Mouse (Mus musculus) kidney, embryonic 14.5 days (tissue): ENCODE results near the gene Gm8094. TPM values are rescaled to one million over a fixed set of nuclear protein-coding genes. Genes with fewer than 3 reads are reported as not detected.
"Not testable (repeated sequence)": the region's sequence is repeated elsewhere in the genome, so short reads cannot be mapped to it uniquely, and the experiment has no call there.

ENCODE experiments used
- ATAC-seq: fragments of 200-750 bp; cut with Nextera tagmentation; 2 replicates; pipeline ENCODE4 v1.8.0; 2017; ENCODE audit warnings: moderate number of reproducible peaks, mild to moderate bottlenecking, moderate TSS enrichment, moderate library complexity; ENCODE audit not compliant: low FRiP score, low TSS enrichment
- H3K27ac ChIP-seq: fragments of 300-500 bp; sonication (generic); 2 replicates; pipeline ENCODE4 v1.5.1; 2014; ENCODE audit warnings: low read depth, mild to moderate bottlenecking, low read length, moderate library complexity, mixed read lengths
- H3K27me3 ChIP-seq: fragments of 300-500 bp; sonication (generic); 2 replicates; pipeline ENCODE4 v1.6.1; 2014; ENCODE audit warnings: mild to moderate bottlenecking, low read length; ENCODE audit not compliant: control insufficient read depth, insufficient read depth
- H3K36me3 ChIP-seq: fragments of 300-500 bp; sonication (generic); 2 replicates; pipeline ENCODE4 v1.6.1; 2014; ENCODE audit warnings: low read length, mixed read lengths; ENCODE audit not compliant: control insufficient read depth, insufficient read depth
- H3K4me1 ChIP-seq: fragments of 300-500 bp; sonication (generic); 2 replicates; pipeline ENCODE4 v1.6.1; 2014; ENCODE audit warnings: low read length, mixed read lengths; ENCODE audit not compliant: control insufficient read depth, insufficient read depth
- H3K4me2 ChIP-seq: fragments of 300-500 bp; sonication (generic); replicated peaks from 2 replicates; pipeline ENCODE4 v1.6.1; 2014; ENCODE audit warnings: low read depth, mild to moderate bottlenecking, low read length
- H3K4me3 ChIP-seq: fragments of 300-500 bp; sonication (generic); 2 replicates; pipeline ENCODE4 v1.5.1; 2014; ENCODE audit warnings: mild to moderate bottlenecking, low read length
- H3K9ac ChIP-seq: fragments of 300-500 bp; sonication (generic); 2 replicates; pipeline ENCODE4 v1.6.1; 2014; ENCODE audit warnings: low read depth, mild to moderate bottlenecking, low read length, moderate library complexity
- H3K9me3 ChIP-seq: fragments of 300-500 bp; sonication (generic); 2 replicates; pipeline ENCODE4 v1.6.1; 2016; ENCODE audit warnings: low read length; ENCODE audit not compliant: control insufficient read depth
- WGBS: fragments of 180-500 bp; shearing (Covaris S2); extraction: QIAGEN DNeasy Blood & Tissue Kit; methylation state at CpG from one replicate; pipeline ENCODE4 v1.1.7; 2014; 5-methylcytosine and 5-hydroxymethylcytosine counted together
- polyA plus RNA-seq: library from polyadenylated mRNA; unstranded; fragments of >200 nt; fragmentation: Nextera tagmentation; extraction: Ambion mirVana; gene quantifications from 2 replicates; pipeline ENCODE4 v1.2.1, GENCODE M21; 2014

Gm8094 gene
- not detected in 2 replicates for polyA plus RNA-seq

DNA sequence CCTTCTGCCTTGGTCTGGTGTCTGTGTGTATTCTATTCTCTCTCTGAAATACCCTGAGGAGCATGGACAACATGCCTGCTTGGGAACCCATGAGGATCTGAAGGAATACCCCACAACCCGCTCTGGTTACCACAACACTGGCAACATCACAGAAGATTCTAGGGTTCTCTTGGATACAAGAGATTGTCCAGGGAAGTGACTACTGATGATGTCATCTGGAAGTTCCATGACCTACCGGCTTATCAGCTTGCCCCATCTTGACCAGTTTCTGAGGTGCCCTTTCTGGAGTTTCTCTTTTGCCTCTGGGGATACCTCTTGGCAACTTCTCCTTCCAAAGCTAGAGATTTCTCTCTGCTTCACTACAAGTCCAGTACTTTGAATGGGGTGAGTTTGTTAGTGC lies at the start of gene Gm8094:
Gm8094 (minus strand) TSS at position 101 of the 400 bp plus-strand sequence.
- ATAC-seq, H3K4me3 ChIP-seq: not testable (repeated sequence)

DNA sequence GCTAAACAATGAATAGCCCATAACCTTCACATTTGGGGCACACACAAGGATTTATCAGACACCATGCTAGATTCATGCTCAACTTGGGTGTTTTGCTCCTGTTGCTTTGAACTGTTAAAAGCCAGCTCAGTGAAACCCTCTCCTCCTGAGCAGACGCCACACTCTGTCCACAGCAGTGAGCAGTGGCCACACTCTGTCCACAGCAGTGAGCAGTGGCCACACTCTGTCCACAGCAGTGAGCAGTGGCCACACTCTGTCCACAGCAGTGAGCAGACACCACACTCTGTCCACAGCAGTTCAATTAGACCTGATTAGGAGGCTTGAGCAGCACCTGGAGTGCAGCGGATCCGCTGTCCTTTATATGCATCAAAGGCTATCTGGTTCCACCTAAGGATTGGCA lies 43.2 kb upstream of the Gm8094 start:
- H3K27me3 ChIP-seq, H3K9ac ChIP-seq, H3K4me2 ChIP-seq, H3K4me1 ChIP-seq, ATAC-seq, H3K9me3 ChIP-seq, H3K27ac ChIP-seq, H3K4me3 ChIP-seq, H3K36me3 ChIP-seq: not testable (repeated sequence)
- 93% methylated on average over 1 of the region's 3 CpGs for WGBS

More for the DNA sequence above, at the start of gene Gm8094:
- not testable (repeated sequence) for H3K27ac ChIP-seq, H3K4me1 ChIP-seq, H3K9ac ChIP-seq, H3K9me3 ChIP-seq, H3K36me3 ChIP-seq, H3K27me3 ChIP-seq, H3K4me2 ChIP-seq
- 88% methylated on average over 2 of the region's 2 CpGs for WGBS

GRCm38 (mm10) chr14:43100301-43100700 lies 23.9 kb upstream of the Gm8094 start, which contains the start of gene Gm8104:
Gene Gm8104, plus strand, starts transcription at chr14:43100601.
- not testable (repeated sequence) for H3K9ac ChIP-seq, H3K4me3 ChIP-seq, H3K9me3 ChIP-seq, H3K27ac ChIP-seq, H3K4me2 ChIP-seq, H3K36me3 ChIP-seq, H3K27me3 ChIP-seq, ATAC-seq, H3K4me1 ChIP-seq
- 83% methylated on average over 3 of the region's 3 CpGs for WGBS

- not testable (repeated sequence) for H3K27me3 ChIP-seq, H3K4me2 ChIP-seq, H3K4me3 ChIP-seq, H3K4me1 ChIP-seq, H3K9me3 ChIP-seq, H3K27ac ChIP-seq, H3K36me3 ChIP-seq, H3K9ac ChIP-seq
- peak; percentile 90 for ATAC-seq
- 60% methylated on average over 1 of the region's 14 CpGs for WGBS
Measured at GRCm38 (mm10) chr14:43089103-43089919, 12.9 kb upstream of the Gm8094 start.

- H3K4me2 ChIP-seq, H3K9ac ChIP-seq, H3K27me3 ChIP-seq, H3K4me1 ChIP-seq, H3K27ac ChIP-seq, H3K4me3 ChIP-seq, H3K9me3 ChIP-seq, H3K36me3 ChIP-seq, ATAC-seq: not testable (repeated sequence)
- WGBS = 90% methylated on average over 1 of the region's 1 CpGs
Measured at GRCm38 (mm10) chr14:43084936-43085730, 8.7 kb upstream of the Gm8094 start.

DNA sequence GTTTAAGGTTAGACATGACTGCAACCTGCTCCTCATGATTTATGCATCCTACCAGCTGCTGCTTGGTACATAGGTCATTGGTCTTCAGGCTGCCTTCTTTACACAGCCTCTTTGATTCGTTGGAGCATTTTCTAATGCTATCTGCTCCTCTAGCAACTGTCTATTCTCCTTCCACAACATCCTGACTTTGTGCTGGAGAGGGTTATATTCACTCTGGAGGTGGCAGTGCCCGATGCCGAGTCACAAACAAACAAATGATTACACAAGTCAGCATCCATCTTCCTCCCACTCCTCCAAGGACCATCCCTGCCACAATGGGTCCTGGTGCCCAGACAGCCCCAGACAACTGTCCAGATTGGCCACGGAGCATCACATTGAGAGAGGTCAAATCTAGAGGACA lies 16.3 kb downstream of the Gm8094 start:
- H3K4me3 ChIP-seq, H3K27me3 ChIP-seq, H3K36me3 ChIP-seq, ATAC-seq, H3K4me1 ChIP-seq, H3K9me3 ChIP-seq, H3K27ac ChIP-seq, H3K4me2 ChIP-seq, H3K9ac ChIP-seq: not testable (repeated sequence)
- WGBS = 75% methylated on average over 4 of the region's 4 CpGs

DNA sequence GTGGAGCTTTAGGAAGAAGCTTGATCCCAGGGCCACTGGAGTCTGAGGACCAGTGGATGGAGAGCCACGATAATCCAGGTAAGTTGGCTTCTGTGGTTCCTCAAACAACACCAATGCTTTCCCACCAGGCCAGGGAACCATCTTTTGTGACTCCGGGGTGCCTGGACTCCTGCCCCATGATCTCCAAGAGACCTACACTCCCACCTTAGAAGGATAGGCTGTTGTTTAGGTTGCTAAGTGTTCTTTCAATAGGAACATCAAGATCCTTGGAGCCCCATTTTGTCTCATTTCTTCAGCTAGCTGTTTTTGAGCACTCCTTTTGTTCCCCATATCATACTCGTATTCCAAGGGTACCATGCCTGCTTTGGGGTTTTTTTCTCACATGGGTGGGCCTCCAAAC lies 18.4 kb downstream of the Gm8094 start:
- 83% methylated on average over 3 of the region's 3 CpGs for WGBS

More for the DNA sequence above, 18.4 kb downstream of the Gm8094 start:
- not testable (repeated sequence) for H3K4me3 ChIP-seq, H3K27me3 ChIP-seq, H3K27ac ChIP-seq, ATAC-seq, H3K36me3 ChIP-seq, H3K4me1 ChIP-seq, H3K9me3 ChIP-seq, H3K9ac ChIP-seq, H3K4me2 ChIP-seq
